Mouse (Mus musculus) Patski (cell line): ENCODE results near the gene Pbld2. TPM values are rescaled to one million over a fixed set of nuclear protein-coding genes. Genes with fewer than 3 reads are reported as not detected.

Experiments
- ATAC-seq: fragments of 100-300 bp; one replicate; pipeline ENCODE4 v1.8.0; 2021
- CTCF ChIA-PET: fragments of 350-600 bp; sonication (Branson Sonifier 250); formaldehyde crosslinking; loops from one replicate; lab custom pipeline; 2022; ENCODE audit warnings: inconsistent platforms; lab: Charles Lee
- POLR2A ChIA-PET: fragments of 350-600 bp; sonication (Branson Sonifier 250); formaldehyde crosslinking; loops from one replicate; lab custom pipeline; 2022; ENCODE audit warnings: antibody characterized with exemption, inconsistent platforms; lab: Charles Lee
- DNase-seq: peaks from one replicate; pipeline ENCODE4 v3.0.0-alpha.2; 2011; ENCODE audit warnings: low read depth, low spot score
- H3K27me3 ChIP-seq: fragments of 371-371 bp; one replicate; pipeline ENCODE4 v1.5.1; 2021
- CTCF ChIP-seq: fragments of 100-300 bp; IDR thresholded peaks from one replicate; pipeline ENCODE4 v1.5.1; 2021
- in situ Hi-C: fragments of 300-500 bp; cut with MboI; formaldehyde crosslinking; loops from 3 replicates; pipeline ENCODE4 v1.11.1; 2018; ENCODE audit warnings: low pct_unique_long_range_greater_than_20kb, mixed read lengths
- polyA plus RNA-seq: library from polyadenylated mRNA; unstranded; gene quantifications from one replicate; pipeline ENCODE4 v1.2.3, GENCODE M21; 2021

The Pbld2 gene
- polyA plus RNA-seq = 3.8 TPM

DNA sequence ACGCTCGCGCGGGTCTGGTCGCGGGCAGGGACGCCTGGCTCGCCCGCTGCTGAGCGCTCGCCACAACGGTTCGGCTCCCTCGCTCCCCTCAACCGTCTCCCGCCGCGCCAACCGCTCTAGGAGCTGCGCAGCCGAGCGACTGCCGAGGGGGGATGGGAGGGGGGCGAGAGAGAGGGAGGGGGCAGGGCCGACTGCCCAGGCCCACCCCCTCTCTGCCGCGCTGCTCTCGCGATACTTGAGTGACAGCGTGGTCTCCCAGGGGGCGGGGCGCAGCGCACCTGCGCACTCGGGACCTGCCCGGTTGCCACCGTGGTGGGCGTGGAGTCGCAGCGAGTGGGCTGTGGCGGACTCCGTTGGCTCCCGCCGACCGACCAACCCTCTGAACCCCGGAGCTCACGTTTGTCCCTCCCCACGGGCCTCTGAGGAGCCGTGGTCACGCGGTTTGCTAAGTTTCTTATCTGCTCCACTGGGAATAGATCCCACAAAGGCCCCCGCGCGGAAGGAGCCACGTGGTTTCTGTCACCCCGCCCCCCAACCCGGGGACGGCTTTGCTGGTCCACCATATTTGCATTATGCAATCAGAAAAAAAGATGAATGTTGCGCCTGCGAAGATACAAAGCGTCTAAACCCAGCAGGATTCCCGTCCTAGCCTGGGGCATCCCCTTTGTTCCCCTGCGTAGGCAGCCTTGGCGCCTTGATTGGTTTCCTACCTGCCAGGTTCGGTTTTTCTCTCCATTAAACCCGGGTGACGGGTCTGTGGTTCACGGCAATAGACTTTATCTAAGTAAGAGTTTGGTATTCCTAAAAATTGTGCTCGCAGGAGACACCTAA lies at the start of gene Pbld2, which contains the start of gene Hnrnph3:
Pbld2 (plus strand) TSS at position 567 of the 831 bp plus-strand sequence.
Hnrnph3 (minus strand) TSS at position 469 of the 831 bp plus-strand sequence.
- no peaks in the 10 kb centered on the region for H3K27me3 ChIP-seq
- CTCF ChIA-PET = interaction anchor here (1.4 to 3.4 kb wide), 2 partner anchors 41 to 51 kb away, joined by 3 to 19 read pairs; no protein-coding TSS in a partner anchor
- DNase-seq (peak; percentile 77), ATAC-seq (peak; percentile 81)
- TF ChIP-seq CTCF = no peak
- POLR2A ChIA-PET = interaction anchor here (0.6 kb wide), 1 partner anchor 343 kb away, joined by 3 read pairs; no protein-coding TSS in a partner anchor
- in situ Hi-C loops = no loop called here

DNA sequence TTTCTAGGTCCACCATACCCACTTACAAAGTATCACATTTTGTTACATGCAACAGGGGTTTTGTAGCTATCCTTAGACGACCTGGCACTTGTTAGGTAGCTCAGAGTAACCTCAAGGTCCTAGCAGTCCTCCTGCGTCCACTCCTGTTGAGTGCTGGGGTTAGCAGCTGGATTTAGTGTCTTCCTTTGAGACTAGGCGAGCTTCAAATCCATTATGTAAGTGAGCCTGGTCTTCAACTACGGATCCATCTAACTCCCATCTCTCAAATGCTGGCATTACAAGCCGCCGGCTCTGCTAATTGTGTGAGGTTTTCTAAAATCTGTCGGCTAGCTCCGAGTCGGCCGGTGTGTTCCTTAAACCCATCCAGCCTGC lies 44.5 kb upstream of the Pbld2 start:
- DNase-seq (no peak), ATAC-seq (no peak)
- no peak for TF ChIP-seq CTCF
- in situ Hi-C loops = loop anchor here (10.0 kb wide), 1 partner anchor 85 kb away; the partner anchor contains the start of gene Pbld1
- ChIA-PET CTCF (interaction anchor here (1.1 to 2.4 kb wide), 7 partner anchors 9 to 86 kb away, joined by 3 to 19 read pairs (median 4); no protein-coding TSS in a partner anchor), POLR2A (no interaction called here)
- H3K27me3 ChIP-seq = no peaks in the 10 kb centered on the region

DNA sequence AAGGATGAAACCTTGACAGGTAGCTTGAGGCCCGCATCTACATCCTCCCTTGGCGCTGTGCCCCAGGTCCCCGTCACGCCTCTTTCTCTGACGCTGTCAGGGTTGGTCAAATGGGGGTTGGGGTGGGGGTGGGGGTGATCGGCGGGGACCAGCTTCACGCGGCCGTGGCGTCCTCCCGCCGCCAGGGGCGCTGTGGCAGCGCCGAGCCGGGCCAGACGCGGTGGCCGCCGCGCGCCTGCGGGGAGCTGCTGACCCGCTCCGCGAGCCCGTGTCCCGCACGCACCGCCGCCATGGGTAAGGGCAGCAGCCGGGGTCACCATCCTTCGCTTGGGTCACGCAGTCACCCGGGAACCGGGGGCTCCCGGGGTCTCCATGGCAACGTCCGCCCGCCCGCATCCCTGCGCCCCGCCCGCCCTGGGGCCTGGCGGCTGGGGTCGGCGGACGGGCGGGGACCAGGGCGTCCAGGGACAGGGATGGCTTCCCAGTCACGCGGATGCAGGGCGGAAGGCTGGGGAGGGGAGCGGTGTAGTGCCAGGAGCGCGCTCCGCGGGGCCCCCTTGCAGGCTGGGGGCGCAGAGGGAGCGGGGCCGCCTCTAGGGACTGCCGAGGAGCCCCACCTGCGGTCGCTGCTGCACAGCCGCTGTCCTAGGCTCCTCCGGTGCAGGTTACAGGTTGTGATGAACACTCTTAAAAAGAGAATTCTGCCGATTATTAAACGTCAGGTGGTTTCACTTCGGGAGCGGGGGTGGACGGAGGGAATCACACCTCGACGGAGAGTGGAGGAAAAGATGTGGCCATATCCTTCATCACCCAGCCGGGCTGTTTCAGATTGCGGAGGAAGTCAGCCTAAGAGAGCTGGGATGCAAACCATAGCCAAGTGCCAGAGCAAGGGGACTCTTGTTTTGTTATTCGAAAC lies 43.8 kb upstream of the Pbld2 start, which contains the start of gene Rufy2:
Rufy2 (plus strand) TSS at position 185 of the 916 bp plus-strand sequence.
- no peaks in the 10 kb centered on the region for H3K27me3 ChIP-seq
- TF ChIP-seq CTCF = peak; percentile 84
- peak; percentile 79 for ATAC-seq
- no peak for DNase-seq
- in situ Hi-C loops = loop anchor here (10.0 kb wide), 1 partner anchor 85 kb away; the partner anchor contains the start of gene Pbld1
- ChIA-PET POLR2A (interaction anchor here (0.6 to 1.1 kb wide), 2 partner anchors 31 to 241 kb away, joined by 3 to 5 read pairs; no protein-coding TSS in a partner anchor), CTCF (interaction anchor here (1.1 to 2.4 kb wide), 8 partner anchors 9 to 86 kb away, joined by 3 to 19 read pairs (median 4); no protein-coding TSS in a partner anchor)

DNA sequence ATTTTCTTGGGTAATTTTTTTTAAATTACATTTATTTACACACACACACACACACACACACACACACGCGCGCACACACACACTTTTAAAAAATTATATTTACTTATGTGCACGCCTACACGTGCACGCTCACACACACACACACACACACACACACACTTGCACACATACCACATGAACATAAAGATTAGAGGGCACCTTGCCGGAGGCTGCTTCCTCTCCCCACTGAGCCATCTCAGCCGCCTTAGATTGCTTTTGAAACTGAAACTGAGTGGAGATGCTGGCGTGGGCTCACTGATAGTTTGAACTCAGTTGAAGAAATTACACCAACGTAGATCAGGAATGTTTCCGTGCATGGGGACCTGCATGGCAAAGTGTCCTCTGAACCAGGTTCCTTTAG lies 40.0 kb upstream of the Pbld2 start:
- ChIA-PET CTCF (interaction anchor here (1.1 kb wide), 1 partner anchor 10 kb away, joined by 3 read pairs; no protein-coding TSS in a partner anchor), POLR2A (no interaction called here)
- no peak for ATAC-seq
- no peaks in the 10 kb centered on the region for H3K27me3 ChIP-seq
- no peak for TF ChIP-seq CTCF
- in situ Hi-C loops = loop anchor here (10.0 kb wide), 1 partner anchor 81 kb away; the partner anchor contains the start of gene Pbld1
- DNase-seq = no peak

DNA sequence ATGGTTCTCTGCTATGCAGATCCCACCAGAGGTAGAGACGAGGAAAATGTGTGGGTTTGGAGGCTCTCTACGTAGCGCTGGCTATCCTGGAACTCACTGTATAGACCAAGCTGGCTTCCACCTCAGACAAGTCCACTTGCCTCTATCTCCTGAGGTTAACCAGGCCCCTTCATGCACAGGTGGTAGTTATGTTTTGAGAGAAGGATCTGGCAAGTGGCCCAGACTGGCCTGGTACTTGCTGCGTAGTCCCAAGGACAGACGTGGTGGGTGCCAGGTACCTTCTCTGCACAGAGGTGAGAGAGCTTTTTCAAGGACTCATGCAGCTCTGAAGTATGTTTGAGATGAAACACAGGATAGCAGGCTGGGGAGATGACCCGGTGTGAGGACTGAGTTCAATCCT lies 39.6 kb upstream of the Pbld2 start:
- no peaks in the 10 kb centered on the region for H3K27me3 ChIP-seq
- no peak for TF ChIP-seq CTCF
- DNase-seq (no peak), ATAC-seq (no peak)
- in situ Hi-C loops = loop anchor here (10.0 kb wide), 1 partner anchor 80 kb away; the partner anchor contains the start of gene Pbld1
- ChIA-PET POLR2A (interaction anchor here (0.6 kb wide), 1 partner anchor 62 kb away, joined by 3 read pairs; no protein-coding TSS in a partner anchor), CTCF (interaction anchor here (1.1 to 1.4 kb wide), 2 partner anchors 10 to 52 kb away, joined by 3 read pairs; no protein-coding TSS in a partner anchor)

DNA sequence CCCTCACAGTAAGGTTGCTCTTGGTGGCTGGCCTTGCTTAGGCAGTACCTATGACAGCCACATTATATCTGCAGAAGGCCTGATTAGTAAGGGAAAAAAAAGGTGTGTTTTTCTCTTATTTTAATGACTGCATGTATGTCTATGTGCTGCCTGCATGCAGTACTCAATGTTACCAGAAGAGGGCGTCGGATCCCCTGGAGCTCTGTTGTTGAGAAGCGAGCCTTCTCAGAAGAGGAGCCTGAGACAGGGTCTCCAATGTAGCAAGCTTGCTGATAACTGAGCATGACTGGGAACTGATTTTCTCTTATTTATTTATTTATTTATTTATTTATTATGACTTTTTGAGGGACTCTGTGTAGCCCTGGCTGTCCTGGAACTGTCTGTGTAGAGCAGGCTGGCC lies 36.8 kb upstream of the Pbld2 start:
- POLR2A ChIA-PET = interaction anchor here (0.6 kb wide), 1 partner anchor 25 kb away, joined by 3 read pairs; no protein-coding TSS in a partner anchor

DNA sequence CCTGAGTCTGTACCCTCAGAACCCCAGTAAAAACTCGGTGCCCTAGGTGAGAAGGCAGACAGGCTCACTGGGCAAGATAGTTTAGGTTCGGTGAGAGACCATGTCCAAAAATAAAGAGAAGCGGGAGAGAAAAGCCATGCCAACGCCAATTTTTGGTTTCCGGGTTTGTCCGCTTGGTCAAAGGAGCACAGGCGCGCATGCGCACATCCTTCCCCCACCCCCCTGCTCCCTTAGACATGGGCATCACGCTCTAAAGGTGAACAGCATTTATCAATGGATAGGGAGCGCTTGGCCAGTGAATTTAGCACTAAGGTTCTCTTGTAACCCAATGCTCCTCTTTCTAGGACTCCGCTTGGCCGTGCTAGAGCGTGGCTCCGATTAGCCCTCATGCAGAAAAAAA lies 33.5 kb upstream of the Pbld2 start:
- DNase-seq = no peak
- ATAC-seq = no peak
- ChIA-PET POLR2A (no interaction called here), CTCF (no interaction called here)
- TF ChIP-seq CTCF = no peak
- in situ Hi-C loops = no loop called here
- no peaks in the 10 kb centered on the region for H3K27me3 ChIP-seq

More for the DNA sequence above, 36.8 kb upstream of the Pbld2 start:
- ATAC-seq = no peak
- TF ChIP-seq CTCF = peak; percentile 77
- in situ Hi-C loops = loop anchor here (10.0 kb wide), 1 partner anchor 77 kb away; the partner anchor contains the start of gene Pbld1
- no peak for DNase-seq
- no peaks in the 10 kb centered on the region for H3K27me3 ChIP-seq
- CTCF ChIA-PET = interaction anchor here (1.0 to 2.5 kb wide), 6 partner anchors 13 to 79 kb away, joined by 4 to 8 read pairs (median 4); no protein-coding TSS in a partner anchor

DNA sequence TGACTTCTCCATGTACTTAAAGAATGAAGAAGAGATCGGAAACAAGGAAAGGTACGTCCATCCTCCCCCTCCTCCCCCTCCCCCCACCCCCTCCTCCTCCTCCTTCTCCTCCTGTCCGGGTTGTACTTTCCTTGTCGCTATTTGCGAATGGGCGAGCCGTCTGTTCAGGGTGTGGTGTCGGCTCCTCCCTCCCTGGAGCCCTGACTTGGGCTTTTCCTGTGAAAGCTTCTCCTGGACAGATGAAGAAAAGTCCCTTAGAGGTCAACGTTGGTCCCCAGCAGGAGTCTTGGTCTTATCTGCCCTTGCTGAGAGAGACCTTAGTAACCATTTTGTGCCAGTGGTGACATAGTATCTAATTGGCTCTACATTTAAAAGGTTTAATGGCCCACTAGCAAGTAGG lies 30.1 kb upstream of the Pbld2 start:
- in situ Hi-C loops = no loop called here
- POLR2A ChIA-PET = no interaction called here
- H3K27me3 ChIP-seq = no peaks in the 10 kb centered on the region
- CTCF ChIA-PET = interaction anchor here (0.8 to 1.4 kb wide), 2 partner anchors 10 to 18 kb away, joined by 3 to 4 read pairs; no protein-coding TSS in a partner anchor
- DNase-seq = no peak
- TF ChIP-seq CTCF = no peak
- no peak for ATAC-seq

DNA sequence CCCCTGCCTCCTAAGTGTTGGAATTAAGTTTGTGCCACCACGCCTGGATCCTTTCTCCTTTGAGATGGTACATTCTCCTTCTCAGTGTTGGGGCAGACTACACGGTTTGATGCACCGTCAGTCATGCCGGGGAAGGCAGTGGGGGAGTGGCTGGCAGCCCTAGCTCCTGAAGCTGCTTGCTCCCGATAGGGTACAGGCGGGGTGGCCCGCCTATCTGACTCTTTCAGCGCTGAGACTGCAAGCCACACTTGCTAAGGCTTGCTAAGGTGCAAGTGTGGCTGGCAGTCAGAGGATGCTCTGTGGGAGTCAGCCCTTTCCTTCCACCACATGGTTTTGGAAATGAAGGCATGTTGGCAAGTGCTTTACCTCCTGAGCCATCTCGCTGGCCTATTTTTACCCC lies 23.5 kb upstream of the Pbld2 start:
- in situ Hi-C loops = no loop called here
- ChIA-PET POLR2A (interaction anchor here (0.9 kb wide), 1 partner anchor 10 kb away, joined by 3 read pairs; no protein-coding TSS in a partner anchor), CTCF (interaction anchor here (1.0 kb wide), 1 partner anchor 14 kb away, joined by 4 read pairs; no protein-coding TSS in a partner anchor)
- ATAC-seq = no peak
- H3K27me3 ChIP-seq = no peaks in the 10 kb centered on the region
- TF ChIP-seq CTCF = no peak
- no peak for DNase-seq
